In the genomic region with DNA sequence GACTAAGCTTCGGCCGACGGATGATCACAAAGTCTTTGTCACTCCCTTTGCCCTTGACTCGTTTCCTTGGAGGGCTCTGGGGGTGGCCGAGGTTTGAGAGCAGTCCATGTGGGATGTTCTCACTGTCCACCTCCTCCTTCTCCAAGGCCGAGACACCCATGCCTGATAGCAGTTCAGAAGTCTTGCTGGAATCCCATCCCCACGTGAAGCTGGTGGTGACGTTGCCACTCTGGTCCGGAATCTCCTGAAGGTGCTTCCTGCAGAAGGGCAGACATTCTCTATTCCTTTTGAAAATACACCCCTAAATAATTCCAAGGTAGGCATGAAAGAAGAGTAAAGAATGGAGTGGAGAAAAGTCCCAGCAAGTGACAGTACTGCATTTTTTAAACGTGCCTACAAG, we compare ENCODE assay signal across 8 mouse cellular contexts. TPM values are rescaled to one million over a fixed set of nuclear protein-coding genes. Genes with fewer than 3 reads are reported as not detected.
A peak's percentile ranks its signal among the peaks of the same experiment; 100 is the strongest.
DNase-seq lines count a peak whose midpoint lies in the region; ATAC-seq and TF ChIP-seq lines count a peak whose summit lies in the region.

No protein-coding gene starts in this region.

- WGBS in lung, embryonic 14.5 days, result 11% methylated on average over 10 of the region's 10 CpGs
- 27% methylated on average over 10 of the region's 10 CpGs for WGBS in forebrain, embryonic 12.5 days
- 27% methylated on average over 10 of the region's 10 CpGs for WGBS in liver, embryonic 11.5 days

- H3K36me3 ChIP-seq in lung, embryonic 14.5 days (ENCODE audit: insufficient read depth), result peaks cover 42% of the 10 kb centered on the region
- H3K36me3 ChIP-seq in forebrain, embryonic 12.5 days (replicated peaks), result peaks cover 39% of the 10 kb centered on the region
- peaks cover 16% of the 10 kb centered on the region for H3K36me3 ChIP-seq in liver, embryonic 11.5 days (ENCODE audit: control insufficient read depth, insufficient read depth, low read length)

- TF ChIP-seq CTCF in lung, embryonic 14.5 days (IDR thresholded peaks at IDR 0.05; ENCODE audit: low read depth), result no peak

- H3K27me3 ChIP-seq in lung, embryonic 14.5 days (ENCODE audit: insufficient read depth, low read length), result no peaks in the 10 kb centered on the region
- H3K27me3 ChIP-seq in forebrain, embryonic 12.5 days, result no peaks in the 10 kb centered on the region
- no peaks in the 10 kb centered on the region for H3K27me3 ChIP-seq in liver, embryonic 11.5 days (replicated peaks; ENCODE audit: control insufficient read depth, insufficient read depth, low read length)

- no peak for ATAC-seq in lung, embryonic 14.5 days (ENCODE audit: insufficient read depth)
- ATAC-seq in forebrain, embryonic 12.5 days (ENCODE audit: low FRiP score), result no peak
- ATAC-seq in liver, embryonic 11.5 days (replicated peaks; ENCODE audit: low FRiP score), result no peak
- ATAC-seq in monocyte, adult 5-6 weeks (replicated peaks; ENCODE audit: insufficient number of reproducible peaks, low FRiP score, low TSS enrichment, poor library complexity, severe bottlenecking), result no peak
- ATAC-seq in megakaryocyte-erythroid progenitor cell, adult 5-6 weeks (replicated peaks; ENCODE audit: low FRiP score, low TSS enrichment, poor library complexity, severe bottlenecking), result no peak

- H3K4me3 ChIP-seq in lung, embryonic 14.5 days (ENCODE audit: low read depth, low read length), result peak overlapping the region; percentile 91
- H3K4me3 ChIP-seq in brown adipose tissue, adult 24 weeks (ENCODE audit: insufficient read depth, low read depth, low read length), result peak overlapping the region; percentile 69
- H3K4me3 ChIP-seq in forebrain, embryonic 12.5 days (replicated peaks), result peak overlapping the region; percentile 85
- peak overlapping the region; percentile 93 for H3K4me3 ChIP-seq in liver, embryonic 11.5 days (ENCODE audit: low read depth, low read length)

- H3K27ac ChIP-seq in lung, embryonic 14.5 days (ENCODE audit: low read depth), result peak overlapping the region; percentile 5
- H3K27ac ChIP-seq in brown adipose tissue, adult 24 weeks (replicated peaks; ENCODE audit: low read depth, low read length), result no peak overlapping the region
- no peak overlapping the region for H3K27ac ChIP-seq in forebrain, embryonic 12.5 days
- no peak overlapping the region for H3K27ac ChIP-seq in liver, embryonic 11.5 days (ENCODE audit: low read depth, low read length)

- H3K4me2 ChIP-seq in lung, embryonic 14.5 days, result peak overlapping the region; percentile 82
- H3K4me2 ChIP-seq in forebrain, embryonic 12.5 days, result peak overlapping the region; percentile 79
- peak overlapping the region; percentile 82 for H3K4me2 ChIP-seq in liver, embryonic 11.5 days

- H3K9ac ChIP-seq in lung, embryonic 14.5 days, result peak overlapping the region; percentile 65
- H3K9ac ChIP-seq in forebrain, embryonic 12.5 days, result peak overlapping the region; percentile 69
- peak overlapping the region; percentile 79 for H3K9ac ChIP-seq in liver, embryonic 11.5 days (ENCODE audit: low read depth, low read length)

- H3K4me1 ChIP-seq in lung, embryonic 14.5 days (ENCODE audit: insufficient read depth), result peaks cover 4% of the 10 kb centered on the region; the same call in 1 of the 2 replicates
- no peaks in the 10 kb centered on the region for H3K4me1 ChIP-seq in brown adipose tissue, adult 24 weeks (ENCODE audit: control insufficient read depth, insufficient read depth, insufficient read length, low read length)
- peaks cover 17% of the 10 kb centered on the region for H3K4me1 ChIP-seq in forebrain, embryonic 12.5 days
- peaks cover 11% of the 10 kb centered on the region; the same call in 1 of the 2 replicates for H3K4me1 ChIP-seq in liver, embryonic 11.5 days (replicated peaks; ENCODE audit: control insufficient read depth, insufficient read depth, low read length)

- DNase-seq in lung, embryonic 14.5 days, result peak; percentile 36
- DNase-seq in lung, postnatal 4 days, result no peak
- no peak for DNase-seq in liver, embryonic 11.5 days (ENCODE audit: low spot score)
- no peak for DNase-seq in layer of hippocampus, adult 9-10 months (ENCODE audit: low spot score)

- no peaks in the 10 kb centered on the region for H3K9me3 ChIP-seq in lung, embryonic 14.5 days (ENCODE audit: low read depth, low read length)
- H3K9me3 ChIP-seq in forebrain, embryonic 12.5 days, result no peaks in the 10 kb centered on the region
- no peaks in the 10 kb centered on the region for H3K9me3 ChIP-seq in liver, embryonic 11.5 days (ENCODE audit: control insufficient read depth, low read length)

RNA-seq across cellular contexts. Expression of gene Lmbrd2, which starts 0.9 kb away (rescaled TPM):
- polyA plus RNA-seq in lung, embryonic 14.5 days (2014; fragmentation: Nextera tagmentation; extraction: Ambion mirVana), result 3.4 and 3.5 TPM in 2 replicates
- polyA plus RNA-seq in brown adipose tissue, adult 24 weeks (2012; ENCODE audit: insufficient read depth, insufficient read length, missing spikeins), result 8.2 and 12.3 TPM in 2 replicates
- 3.9 and 4.5 TPM in 2 replicates for polyA plus RNA-seq in forebrain, embryonic 12.5 days (2016; fragmentation: Nextera tagmentation; extraction: Ambion mirVana)
- 2.9 and 4.6 TPM in 2 replicates for polyA plus RNA-seq in liver, embryonic 11.5 days (2014; fragmentation: Nextera tagmentation; extraction: Ambion mirVana)
- 8.1 to 15.4 TPM (median 10.2 TPM) in 3 replicates for total RNA-seq in monocyte, adult 5-6 weeks (2017)
- 6.8 and 8.0 TPM in 2 replicates for total RNA-seq in megakaryocyte-erythroid progenitor cell, adult 5-6 weeks (2014; fragmentation: Nextera tagmentation)
- 22.4 and 23.2 TPM in 2 replicates for total RNA-seq in megakaryocyte-erythroid progenitor cell, adult 5-6 weeks (2017)

RNA-seq across cellular contexts. Expression of gene Skp2, which starts 15.8 kb away (rescaled TPM):
- polyA plus RNA-seq in lung, embryonic 14.5 days (2014; fragmentation: Nextera tagmentation; extraction: Ambion mirVana), result 102 and 106 TPM in 2 replicates
- polyA plus RNA-seq in brown adipose tissue, adult 24 weeks (2012; ENCODE audit: insufficient read depth, insufficient read length, missing spikeins), result 0.87 and 0.92 TPM in 2 replicates
- polyA plus RNA-seq in forebrain, embryonic 12.5 days (2016; fragmentation: Nextera tagmentation; extraction: Ambion mirVana), result 113 and 122 TPM in 2 replicates
- 73.8 and 81.1 TPM in 2 replicates for polyA plus RNA-seq in liver, embryonic 11.5 days (2014; fragmentation: Nextera tagmentation; extraction: Ambion mirVana)
- 1.8 to 3.9 TPM (median 3.0 TPM) in 3 replicates for total RNA-seq in monocyte, adult 5-6 weeks (2017)
- 30.6 and 31.0 TPM in 2 replicates for total RNA-seq in megakaryocyte-erythroid progenitor cell, adult 5-6 weeks (2014; fragmentation: Nextera tagmentation)
- total RNA-seq in megakaryocyte-erythroid progenitor cell, adult 5-6 weeks (2017), result 13.1 and 15.7 TPM in 2 replicates

Comparison
In these comparisons a context has a peak if more than half of its experiments do, and no peak if none do; other contexts are left out.
1. RNA of gene Skp2, which starts 15.8 kb away (polyA plus RNA-seq): 113 to 122 TPM in forebrain, embryonic 12.5 days, 102 to 106 TPM in lung, embryonic 14.5 days and 73.8 to 81.1 TPM in liver, embryonic 11.5 days; 0.87 to 0.92 TPM in brown adipose tissue, adult 24 weeks; every median in the first group is over 10 times any median in the second.
2. Peak in every context shown above with its lines, with median percentiles within 50 percentile points of each other: H3K4me2 ChIP-seq, H3K4me3 ChIP-seq and H3K9ac ChIP-seq.